Mouse (Mus musculus) thymus, adult 2 months (tissue): ENCODE data around the gene Cpeb4. TPM values are rescaled to one million over a fixed set of nuclear protein-coding genes. Genes with fewer than 3 reads are reported as not detected.
"Not testable (repeated sequence)": the region's sequence is repeated elsewhere in the genome, so short reads cannot be mapped to it uniquely, and the experiment has no call there.

Experiments used
- DNase-seq: peaks from one replicate; pipeline ENCODE4 v3.0.0; 2021
- H3K27ac ChIP-seq: fragments of 200-500 bp; 2 replicates; pipeline ENCODE4 v1.5.1; 2012; ENCODE audit warnings: low read length, control low read depth; ENCODE audit not compliant: control insufficient read depth, insufficient read depth
- H3K27me3 ChIP-seq: fragments of 200-500 bp; 2 replicates; pipeline ENCODE4 v1.6.1; 2012; ENCODE audit warnings: mild to moderate bottlenecking, low read length, moderate library complexity, mixed read lengths; ENCODE audit not compliant: control insufficient read depth, insufficient read depth
- H3K36me3 ChIP-seq: fragments of 200-500 bp; 2 replicates; pipeline ENCODE4 v1.6.1; 2012; ENCODE audit warnings: mild to moderate bottlenecking, low read length, moderate library complexity; ENCODE audit not compliant: control insufficient read depth, insufficient read depth
- H3K4me1 ChIP-seq: fragments of 200-500 bp; replicated peaks from 2 replicates; pipeline ENCODE4 v1.6.1; 2012; ENCODE audit warnings: low read length; ENCODE audit not compliant: control insufficient read depth, insufficient read depth
- H3K4me3 ChIP-seq: fragments of 200-500 bp; 2 replicates; pipeline ENCODE4 v1.5.1; 2012; ENCODE audit warnings: mild to moderate bottlenecking, low read length, control low read depth, moderate library complexity; ENCODE audit not compliant: control insufficient read depth, insufficient read depth
- CTCF ChIP-seq: fragments of 200-500 bp; IDR thresholded peaks from 2 replicates; pipeline ENCODE4 v1.5.1; 2012; ENCODE audit warnings: mild to moderate bottlenecking, control low read depth, low read length, moderate library complexity, borderline replicate concordance; ENCODE audit not compliant: control insufficient read depth, poor library complexity, insufficient read depth; ENCODE audit errors: extremely low read depth
- POLR2A ChIP-seq: fragments of 200-500 bp; IDR thresholded peaks from 2 replicates; pipeline ENCODE4 v1.6.1; 2012; ENCODE audit warnings: mild to moderate bottlenecking, low read length, control low read depth, moderate library complexity; ENCODE audit not compliant: control insufficient read depth, poor library complexity, insufficient read depth; ENCODE audit errors: extremely low read depth
- WGBS: fragments of 180-500 bp; shearing (Covaris S2); methylation state at CpG from one replicate; pipeline ENCODE4 v1.1.7; 2018; 5-methylcytosine and 5-hydroxymethylcytosine counted together
- polyA plus RNA-seq: library from polyadenylated mRNA; depleted of rRNA; stranded (reverse); fragments of >200 nt; gene quantifications from 2 replicates; pipeline ENCODE4 v1.2.3, GENCODE M21; 2012

The Cpeb4 gene
- polyA plus RNA-seq, 1 experiment = 12.0 TPM

GRCm38 (mm10) chr11:31963993-31964392, 92.0 kb downstream of the Cpeb4 start:
- TF ChIP-seq POLR2A (no peak), CTCF (no peak)
- Histone ChIP-seq H3K27ac (no peak overlapping the region), H3K4me3 (no peak overlapping the region), H3K36me3 (no peaks in the 10 kb centered on the region), H3K27me3 (no peaks in the 10 kb centered on the region), H3K4me1 (peaks cover 5% of the 10 kb centered on the region; the same call in 1 of the 2 replicates)
- 60% methylated on average over 1 of the region's 1 CpGs for WGBS
- no peak for DNase-seq

DNA sequence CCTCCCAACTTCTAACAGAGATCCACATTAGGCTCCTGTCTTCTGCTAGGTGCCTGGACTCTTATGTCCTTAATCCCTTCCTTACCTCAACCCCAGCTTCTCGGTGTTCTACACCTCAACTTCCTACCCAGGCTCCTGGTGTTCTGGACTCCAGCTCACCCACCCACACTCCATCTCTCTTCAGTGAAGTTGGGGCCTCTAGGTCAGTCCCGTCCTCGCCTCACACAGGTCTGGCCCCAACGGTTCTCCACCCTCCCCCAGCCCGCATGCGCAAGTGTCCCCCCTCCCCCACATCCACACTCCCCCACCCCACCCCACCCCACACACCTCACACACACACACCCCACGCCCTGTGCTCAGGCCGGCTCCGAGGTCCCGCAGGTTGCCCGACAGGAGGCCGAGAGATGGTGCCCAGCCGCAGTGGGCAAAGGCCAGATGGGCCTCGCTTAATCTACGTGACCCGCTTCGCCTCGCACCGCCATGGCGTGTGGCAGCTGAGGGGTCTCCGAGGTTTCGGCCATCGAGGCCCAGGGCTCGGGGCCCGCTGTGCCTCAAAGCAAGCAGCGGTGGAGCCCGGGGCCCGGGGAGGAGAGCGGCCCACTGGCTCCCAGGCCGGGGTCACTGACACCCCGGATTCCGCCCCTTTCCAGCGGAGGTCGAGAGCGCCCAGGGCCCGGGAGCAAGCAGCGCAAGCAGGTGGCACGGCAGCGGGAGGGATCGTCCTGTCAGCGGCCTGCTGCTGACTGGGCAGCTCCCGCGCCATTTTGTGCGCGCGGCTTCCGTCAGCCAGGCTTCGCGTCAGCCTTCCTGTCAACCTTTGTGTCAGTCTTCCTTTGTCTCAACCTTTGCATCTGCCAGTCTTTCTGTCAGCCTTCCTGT, 93.5 kb downstream of the Cpeb4 start, which contains the start of gene 4930524B15Rik:
4930524B15Rik (plus strand) TSS at position 337 of the 879 bp plus-strand sequence.
- DNase-seq = no peak
- no peak within 1 kb of the TSS for H3K4me3 ChIP-seq
- 92% methylated on average over 49 of the region's 49 CpGs for WGBS
- no peaks in the 10 kb centered on the region for H3K36me3 ChIP-seq
- no peak within 1 kb of the TSS for H3K27ac ChIP-seq
- peaks cover 5% of the 10 kb centered on the region; the same call in 1 of the 2 replicates for H3K4me1 ChIP-seq
- H3K27me3 ChIP-seq = no peaks in the 10 kb centered on the region
- TF ChIP-seq CTCF (no peak), POLR2A (no peak)

- no peak overlapping the region for H3K4me3 ChIP-seq
- H3K27ac ChIP-seq = no peak overlapping the region
- 59% methylated on average over 4 of the region's 4 CpGs for WGBS
- H3K27me3 ChIP-seq = no peaks in the 10 kb centered on the region
- no peaks in the 10 kb centered on the region for H3K4me1 ChIP-seq
- no peaks in the 10 kb centered on the region for H3K36me3 ChIP-seq
- TF ChIP-seq POLR2A (no peak), CTCF (no peak)
- DNase-seq = no peak
Measured at GRCm38 (mm10) chr11:31974132-31974531, 102.1 kb downstream of the Cpeb4 start.

- Histone ChIP-seq H3K36me3 (no peaks in the 10 kb centered on the region), H3K4me3 (no peak overlapping the region), H3K27me3 (no peaks in the 10 kb centered on the region), H3K4me1 (no peaks in the 10 kb centered on the region), H3K27ac (no peak overlapping the region)
- DNase-seq = no peak
- TF ChIP-seq POLR2A = no peak
- no peak for TF ChIP-seq CTCF
- WGBS = 95% methylated on average over 8 of the region's 8 CpGs
Measured at GRCm38 (mm10) chr11:31974826-31975225, 102.8 kb downstream of the Cpeb4 start.

GRCm38 (mm10) chr11:31975678-31976077, 103.7 kb downstream of the Cpeb4 start:
- no peak for DNase-seq
- Histone ChIP-seq H3K27me3 (no peaks in the 10 kb centered on the region), H3K4me1 (no peaks in the 10 kb centered on the region), H3K36me3 (no peaks in the 10 kb centered on the region), H3K4me3 (no peak overlapping the region), H3K27ac (no peak overlapping the region)
- TF ChIP-seq POLR2A (no peak), CTCF (no peak)
- 66% methylated on average over 5 of the region's 5 CpGs for WGBS

DNA sequence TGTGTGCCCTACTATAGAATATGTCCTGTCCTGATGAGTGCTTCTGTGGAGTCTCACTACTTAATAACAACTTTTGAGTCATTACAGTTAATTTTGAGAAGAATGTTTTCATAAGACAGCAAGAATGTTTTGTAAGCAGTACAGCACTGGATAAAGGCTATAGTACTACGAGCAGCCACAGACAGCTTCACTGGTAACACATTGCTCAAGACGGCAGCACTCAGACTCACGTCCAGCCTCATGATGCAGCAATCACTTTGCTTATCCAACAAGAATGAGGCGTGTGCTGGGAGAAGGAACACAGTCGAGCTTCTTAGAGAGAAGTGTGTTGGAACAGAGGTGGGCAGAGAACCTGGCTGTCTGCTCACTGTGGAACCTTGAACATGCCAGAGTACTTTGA, 104.1 kb downstream of the Cpeb4 start:
- WGBS = 89% methylated on average over 5 of the region's 5 CpGs
- no peak for TF ChIP-seq CTCF
- no peak for TF ChIP-seq POLR2A
- no peak for DNase-seq
- Histone ChIP-seq H3K27ac (no peak overlapping the region), H3K36me3 (no peaks in the 10 kb centered on the region), H3K27me3 (no peaks in the 10 kb centered on the region), H3K4me3 (no peak overlapping the region), H3K4me1 (no peaks in the 10 kb centered on the region)

DNA sequence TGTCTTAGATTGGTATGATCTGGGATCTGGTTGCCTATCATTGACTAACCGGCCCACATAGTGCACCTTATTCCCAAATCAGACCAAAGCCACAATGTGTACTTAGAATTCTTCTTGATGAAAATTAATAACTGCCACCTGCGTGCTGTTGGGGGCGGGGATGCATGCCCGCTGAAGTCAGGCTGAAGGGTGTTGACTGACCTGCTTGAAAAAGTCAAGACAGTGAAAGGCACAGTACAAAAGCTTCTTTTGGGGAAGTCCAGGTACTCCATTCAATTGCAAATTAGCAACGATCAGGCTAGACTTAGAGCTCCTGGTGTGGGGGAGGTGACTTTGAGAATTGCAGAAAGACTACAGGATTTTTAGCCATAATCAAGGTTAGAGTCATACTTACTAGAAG, 108.1 kb downstream of the Cpeb4 start:
- H3K27me3 ChIP-seq, H3K4me1 ChIP-seq, DNase-seq, H3K27ac ChIP-seq, H3K4me3 ChIP-seq, H3K36me3 ChIP-seq: not testable (repeated sequence)
- whole genome bisulfite sequencing = 95% methylated on average over 5 of the region's 5 CpGs

DNA sequence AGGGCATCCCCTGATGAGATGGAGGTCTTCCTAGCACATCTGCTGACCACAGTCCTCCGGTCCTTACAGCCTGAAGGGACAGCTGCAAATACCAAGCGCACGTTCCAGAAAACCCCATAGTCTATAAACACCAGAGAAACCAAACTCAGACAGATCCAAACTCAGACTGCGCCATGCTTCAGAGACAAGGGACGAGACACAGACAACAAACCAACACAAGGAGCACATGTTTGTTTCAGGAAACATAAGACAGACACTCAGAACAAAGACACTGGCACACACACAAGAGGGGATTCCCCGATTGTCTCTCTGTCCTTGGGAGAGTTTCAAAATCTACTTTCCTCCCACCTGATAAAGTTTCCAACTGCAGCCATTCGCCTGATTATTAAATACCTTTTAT, 109.8 kb downstream of the Cpeb4 start:
- Histone ChIP-seq H3K36me3 (no peaks in the 10 kb centered on the region), H3K27me3 (no peaks in the 10 kb centered on the region), H3K4me1 (peaks cover 4% of the 10 kb centered on the region), H3K27ac (no peak overlapping the region), H3K4me3 (no peak overlapping the region)
- 92% methylated on average over 7 of the region's 7 CpGs for WGBS
- TF ChIP-seq CTCF (no peak), POLR2A (no peak)
- DNase-seq = no peak

DNA sequence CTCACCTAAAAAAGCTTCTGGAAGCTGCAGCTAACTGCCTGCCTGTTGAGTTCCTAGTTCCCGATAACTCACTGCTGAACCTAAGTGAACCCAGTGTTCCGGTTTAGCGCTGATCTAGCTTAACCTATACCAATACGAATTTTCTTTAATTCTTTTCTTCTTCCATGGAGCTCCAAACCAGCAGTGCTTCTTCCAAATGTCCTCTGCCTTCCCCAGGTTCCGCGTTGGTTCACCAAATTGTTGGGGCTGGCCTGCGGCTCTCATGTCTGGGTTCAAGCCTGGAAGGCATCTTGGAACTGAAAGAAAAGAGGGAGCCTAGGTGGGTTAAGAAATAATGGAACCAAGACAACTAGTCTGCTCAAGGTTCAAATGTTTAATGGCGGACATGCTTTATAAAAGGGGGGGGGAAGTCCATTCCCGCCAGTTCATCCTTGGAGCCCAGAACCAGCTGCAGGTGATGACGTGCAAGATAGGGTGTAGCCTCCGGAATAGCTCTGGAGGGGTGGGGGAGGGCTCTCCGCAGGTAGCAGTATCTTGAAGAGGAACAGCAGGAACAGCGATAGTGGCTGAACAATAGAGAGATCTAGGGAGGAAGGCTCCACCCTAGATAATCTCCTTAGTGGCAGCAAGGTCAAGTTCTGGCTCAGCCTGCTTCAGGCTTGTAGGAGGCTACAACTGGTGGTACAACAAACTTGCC, 110.4 kb downstream of the Cpeb4 start:
- H3K27ac ChIP-seq, H3K4me3 ChIP-seq, H3K4me1 ChIP-seq, H3K36me3 ChIP-seq, H3K27me3 ChIP-seq, DNase-seq: not testable (repeated sequence)
- WGBS = 96% methylated on average over 13 of the region's 13 CpGs
